Mouse (Mus musculus): ENCODE measurements at regions not wholly inside any gene's neighbourhood (a gene's known extent, or its start where the extent isn't known, plus 50 kb on each side); places are given as distances from the start of the nearest gene placed in this dataset.

- no peak for TF ChIP-seq MAFK (IDR thresholded peaks at IDR 0.05; ENCODE audit: insufficient read depth, low read depth, low read length)
- TF ChIP-seq CHD2 (IDR thresholded peaks at IDR 0.05; ENCODE audit: low read depth, low read length) = no peak
- TF ChIP-seq ZC3H11A (IDR thresholded peaks at IDR 0.05; ENCODE audit: borderline replicate concordance, low read depth, low read length) = no peak
- no peak for TF ChIP-seq ZNF384 (IDR thresholded peaks at IDR 0.05; ENCODE audit: low read depth, low read length)
- TF ChIP-seq HCFC1 (IDR thresholded peaks at IDR 0.05; ENCODE audit: borderline replicate concordance, insufficient read depth, low read length) = no peak
- Histone ChIP-seq H3K27ac (ENCODE audit: insufficient read depth, low read depth, low read length, poor library complexity, severe bottlenecking) (no peak overlapping the region), H3K9me3 (ENCODE audit: control insufficient read depth, insufficient read depth, low read depth, low read length) (no peaks in the 10 kb centered on the region)
These were observed 175.4 kb upstream of the 4931417E11Rik start for GRCm38 (mm10) chr6:73644778-73645267.

GRCm38 (mm10) chr6:73628600-73628999 lies 159.1 kb upstream of the 4931417E11Rik start:
- no peaks in the 10 kb centered on the region for H3K4me1 ChIP-seq (ENCODE audit: control insufficient read depth in 2 of 2, insufficient read depth in 2 of 2, low read length in 2 of 2, poor library complexity in 1 of 2)
- H3K27ac ChIP-seq (ENCODE audit: insufficient read depth, low read depth, low read length, poor library complexity, severe bottlenecking) = no peak overlapping the region
- H3K4me3 ChIP-seq (ENCODE audit: insufficient read depth in 1 of 2, low read depth in 1 of 2, low read length in 2 of 2, poor library complexity in 1 of 2, severe bottlenecking in 1 of 2) = no peak overlapping the region
- no peaks in the 10 kb centered on the region for H3K9me3 ChIP-seq (ENCODE audit: control insufficient read depth, insufficient read depth, low read depth, low read length)
- no peak for TF ChIP-seq ZC3H11A (IDR thresholded peaks at IDR 0.05; ENCODE audit: borderline replicate concordance, low read depth, low read length)
- no peak for TF ChIP-seq HCFC1 (IDR thresholded peaks at IDR 0.05; ENCODE audit: borderline replicate concordance, insufficient read depth, low read length)
- no peak for TF ChIP-seq ZNF384 (IDR thresholded peaks at IDR 0.05; ENCODE audit: low read depth, low read length)
- no peak for TF ChIP-seq CHD2 (IDR thresholded peaks at IDR 0.05; ENCODE audit: low read depth, low read length)
- no peak for DNase-seq (ENCODE audit: low read depth, low spot score)
- H3K9ac ChIP-seq (ENCODE audit: insufficient read depth, low read depth, low read length, poor library complexity, severe bottlenecking) = no peak overlapping the region
- H3K36me3 ChIP-seq (ENCODE audit: control insufficient read depth, insufficient read depth, low read length, poor library complexity, severe bottlenecking) = no peaks in the 10 kb centered on the region
- in situ Hi-C loops (cut with MboI; ENCODE audit: low sequenced_read_pairs in 2 of 2, unreplicated experiment in 2 of 2) = no loop called here

More at GRCm38 (mm10) chr6:73644778-73645267, 175.4 kb upstream of the 4931417E11Rik start:
- in situ Hi-C loops (cut with MboI; ENCODE audit: low sequenced_read_pairs in 2 of 2, unreplicated experiment in 2 of 2) = no loop called here
- Histone ChIP-seq H3K4me1 (ENCODE audit: control insufficient read depth in 2 of 2, insufficient read depth in 2 of 2, low read length in 2 of 2, poor library complexity in 1 of 2) (no peaks in the 10 kb centered on the region), H3K9ac (ENCODE audit: insufficient read depth, low read depth, low read length, poor library complexity, severe bottlenecking) (no peak overlapping the region), H3K36me3 (ENCODE audit: control insufficient read depth, insufficient read depth, low read length, poor library complexity, severe bottlenecking) (no peaks in the 10 kb centered on the region), H3K4me3 (ENCODE audit: insufficient read depth in 1 of 2, low read depth in 1 of 2, low read length in 2 of 2, poor library complexity in 1 of 2, severe bottlenecking in 1 of 2) (no peak overlapping the region)
- no peak for DNase-seq (ENCODE audit: low read depth, low spot score)

- Histone ChIP-seq H3K36me3 (ENCODE audit: control insufficient read depth, insufficient read depth, low read length, poor library complexity, severe bottlenecking) (no peaks in the 10 kb centered on the region), H3K27ac (ENCODE audit: insufficient read depth, low read depth, low read length, poor library complexity, severe bottlenecking) (no peak overlapping the region), H3K4me3 (ENCODE audit: insufficient read depth in 1 of 2, low read depth in 1 of 2, low read length in 2 of 2, poor library complexity in 1 of 2, severe bottlenecking in 1 of 2) (no peak overlapping the region), H3K9me3 (ENCODE audit: control insufficient read depth, insufficient read depth, low read depth, low read length) (no peaks in the 10 kb centered on the region), H3K9ac (ENCODE audit: insufficient read depth, low read depth, low read length, poor library complexity, severe bottlenecking) (no peak overlapping the region), H3K4me1 (ENCODE audit: control insufficient read depth in 2 of 2, insufficient read depth in 2 of 2, low read length in 2 of 2, poor library complexity in 1 of 2) (no peaks in the 10 kb centered on the region)
- no peak for TF ChIP-seq HCFC1 (IDR thresholded peaks at IDR 0.05; ENCODE audit: borderline replicate concordance, insufficient read depth, low read length)
- no peak for TF ChIP-seq MAFK (IDR thresholded peaks at IDR 0.05; ENCODE audit: insufficient read depth, low read depth, low read length)
- no peak for TF ChIP-seq ZNF384 (IDR thresholded peaks at IDR 0.05; ENCODE audit: low read depth, low read length)
- no peak for TF ChIP-seq CHD2 (IDR thresholded peaks at IDR 0.05; ENCODE audit: low read depth, low read length)
- TF ChIP-seq ZC3H11A (IDR thresholded peaks at IDR 0.05; ENCODE audit: borderline replicate concordance, low read depth, low read length) = no peak
- no peak for DNase-seq (ENCODE audit: low read depth, low spot score)
- in situ Hi-C loops (cut with MboI; ENCODE audit: low sequenced_read_pairs in 2 of 2, unreplicated experiment in 2 of 2) = no loop called here
These were observed 157.0 kb upstream of the 4931417E11Rik start for GRCm38 (mm10) chr6:73626451-73626850.

GRCm38 (mm10) chr6:73624211-73624610 lies 154.7 kb upstream of the 4931417E11Rik start:
- Histone ChIP-seq H3K9me3 (ENCODE audit: control insufficient read depth, insufficient read depth, low read depth, low read length) (no peaks in the 10 kb centered on the region), H3K36me3 (ENCODE audit: control insufficient read depth, insufficient read depth, low read length, poor library complexity, severe bottlenecking) (no peaks in the 10 kb centered on the region), H3K4me1 (ENCODE audit: control insufficient read depth in 2 of 2, insufficient read depth in 2 of 2, low read length in 2 of 2, poor library complexity in 1 of 2) (no peaks in the 10 kb centered on the region), H3K27ac (ENCODE audit: insufficient read depth, low read depth, low read length, poor library complexity, severe bottlenecking) (no peak overlapping the region), H3K4me3 (ENCODE audit: insufficient read depth in 1 of 2, low read depth in 1 of 2, low read length in 2 of 2, poor library complexity in 1 of 2, severe bottlenecking in 1 of 2) (no peak overlapping the region), H3K9ac (ENCODE audit: insufficient read depth, low read depth, low read length, poor library complexity, severe bottlenecking) (no peak overlapping the region)
- DNase-seq (ENCODE audit: low read depth, low spot score) = no peak
- in situ Hi-C loops (cut with MboI; ENCODE audit: low sequenced_read_pairs in 2 of 2, unreplicated experiment in 2 of 2) = no loop called here
- TF ChIP-seq ZNF384 (IDR thresholded peaks at IDR 0.05; ENCODE audit: low read depth, low read length) = no peak
- no peak for TF ChIP-seq ZC3H11A (IDR thresholded peaks at IDR 0.05; ENCODE audit: borderline replicate concordance, low read depth, low read length)
- no peak for TF ChIP-seq HCFC1 (IDR thresholded peaks at IDR 0.05; ENCODE audit: borderline replicate concordance, insufficient read depth, low read length)
- TF ChIP-seq MAFK (IDR thresholded peaks at IDR 0.05; ENCODE audit: insufficient read depth, low read depth, low read length) = no peak
- TF ChIP-seq CHD2 (IDR thresholded peaks at IDR 0.05; ENCODE audit: low read depth, low read length) = no peak
